9 mouse cellular contexts compared by ENCODE assay signal in the genomic region with DNA sequence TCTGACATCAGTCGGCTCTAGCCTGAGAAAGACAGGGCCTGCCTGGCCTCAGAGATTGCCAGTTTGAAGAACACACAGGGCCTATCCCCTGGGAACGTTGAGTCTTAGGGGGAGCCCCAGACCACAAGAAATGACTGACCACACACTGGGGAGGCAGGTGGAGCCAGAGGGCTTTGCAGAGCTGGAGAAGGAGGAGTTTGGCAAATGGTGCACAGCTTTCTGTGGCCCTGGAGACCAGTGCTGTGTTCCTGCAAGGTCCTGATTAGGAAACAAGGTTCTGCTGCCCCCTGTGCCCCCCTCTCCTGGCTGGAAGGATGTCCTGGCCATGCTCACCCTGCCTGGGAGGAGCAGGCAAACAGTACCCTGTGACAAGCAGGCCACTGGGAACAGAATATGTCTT.
DNase-seq lines count a peak whose midpoint lies in the region; ATAC-seq and TF ChIP-seq lines count a peak whose summit lies in the region.
"Had no signal": no experiment of that assay in that cellular context is flagged by ENCODE, and none has a peak within 500 bp of the region (broad histone marks: within the 10 kb centered on the region; RNA-seq: fewer than 3 reads in every experiment).

No protein-coding gene starts in this region.

- in situ Hi-C loops in Patski (cut with MboI; ENCODE audit: low pct_unique_long_range_greater_than_20kb) = no loop called here

- peak overlapping the region; percentile 39; the same call in 1 of the 2 replicates for H3K27ac ChIP-seq in layer of hippocampus, adult 2 months
- no peak overlapping the region for H3K27ac ChIP-seq in thymus, adult 2 months (ENCODE audit: control insufficient read depth, insufficient read depth, low read length)
- H3K27ac ChIP-seq: liver, embryonic 15.5 days had no signal

- WGBS in thymus, adult 2 months = 10% methylated on average over 2 of the region's 2 CpGs

- peak; percentile 61 for ATAC-seq in Patski
- no peak for ATAC-seq in inflammation-experienced regulatory T-cells, adult 6 months

- CTCF ChIA-PET in Patski (lab: Charles Lee) = interaction anchor here (1.1 to 1.7 kb wide), 4 partner anchors 9 to 217 kb away, joined by 3 to 6 read pairs (median 4); a partner anchor contains a TSS

- H3K27me3 ChIP-seq in Patski = no peaks in the 10 kb centered on the region
- H3K27me3 ChIP-seq in thymus, adult 2 months (ENCODE audit: control insufficient read depth, insufficient read depth, low read length) = no peaks in the 10 kb centered on the region

- peak in 1 of 2 experiments; percentile 23 for DNase-seq in layer of hippocampus, adult 2 months (ENCODE audit: low spot score in 2 of 2)
- DNase-seq in layer of hippocampus, adult 9-11 months = no peak
- no peak for DNase-seq in Patski (ENCODE audit: low read depth, low spot score)
- DNase-seq in gastrocnemius, postnatal 14 days = peak; percentile 79
- DNase-seq in kidney, postnatal 14 days = peak; percentile 32
- DNase-seq in thymus, adult 2 months = no peak
- DNase-seq in right cerebral cortex, postnatal 36 days (ENCODE audit: low spot score in 2 of 2) = no peak

- intact Hi-C loops in gastrocnemius, postnatal 14 days (cut with DNase I; ENCODE audit: low total_unique reads) = no loop called here

- no peak for TF ChIP-seq POLR2A in thymus, adult 2 months (IDR thresholded peaks at IDR 0.05; ENCODE audit: control insufficient read depth, extremely low read depth, insufficient read depth, low read length, poor library complexity)

- peak; percentile 54 for TF ChIP-seq CTCF in layer of hippocampus, adult 2 months (conservative IDR thresholded peaks at IDR 0.05)
- TF ChIP-seq CTCF in Patski (IDR thresholded peaks at IDR 0.05) = no peak
- no peak for TF ChIP-seq CTCF in thymus, adult 2 months (IDR thresholded peaks at IDR 0.05; ENCODE audit: borderline replicate concordance, control insufficient read depth, extremely low read depth, insufficient read depth, low read length, poor library complexity)

- no peak overlapping the region for H3K4me3 ChIP-seq in layer of hippocampus, adult 2 months
- H3K4me3 ChIP-seq in thymus, adult 2 months (ENCODE audit: control insufficient read depth, insufficient read depth, low read length) = no peak overlapping the region
- H3K4me3 ChIP-seq: liver, embryonic 15.5 days had no signal

- POLR2A ChIA-PET in Patski (lab: Charles Lee) = no interaction called here

- H3K4me1 ChIP-seq in thymus, adult 2 months (replicated peaks; ENCODE audit: control insufficient read depth, insufficient read depth, low read length) = no peaks in the 10 kb centered on the region
- H3K4me1 ChIP-seq: liver, embryonic 15.5 days had no signal

- H3K36me3 ChIP-seq in thymus, adult 2 months (ENCODE audit: control insufficient read depth, insufficient read depth, low read length) = no peaks in the 10 kb centered on the region
- H3K36me3 ChIP-seq: liver, embryonic 15.5 days had no signal

Comparison
In these comparisons a context has a peak if more than half of its experiments do, and no peak if none do; other contexts are left out.
1. DNase-seq: peak in gastrocnemius, postnatal 14 days (single experiment) and kidney, postnatal 14 days (single experiment); none in layer of hippocampus, adult 9-11 months (single experiment), Patski (single experiment), thymus, adult 2 months (single experiment) and right cerebral cortex, postnatal 36 days (0 of 2).